Mouse (Mus musculus) liver, embryonic 16.5 days (tissue): ENCODE measurements around the gene Ube2n. TPM values are rescaled to one million over a fixed set of nuclear protein-coding genes. Genes with fewer than 3 reads are reported as not detected.

Source experiments
- ATAC-seq: fragments of 200-750 bp; cut with Nextera tagmentation; 2 replicates; pipeline ENCODE4 v1.8.0; 2017; ENCODE audit warnings: low read depth, mild to moderate bottlenecking, moderate number of reproducible peaks, moderate library complexity
- H3K27ac ChIP-seq: fragments of 300-500 bp; sonication (generic); 2 replicates; pipeline ENCODE4 v1.5.1; 2014; ENCODE audit warnings: mild to moderate bottlenecking, low read length
- H3K27me3 ChIP-seq: fragments of 300-500 bp; sonication (generic); 2 replicates; pipeline ENCODE4 v1.6.1; 2014; ENCODE audit warnings: low read depth, low read length, mixed read lengths; ENCODE audit not compliant: control insufficient read depth, insufficient read depth
- H3K36me3 ChIP-seq: fragments of 300-500 bp; sonication (generic); 2 replicates; pipeline ENCODE4 v1.6.1; 2014; ENCODE audit warnings: mild to moderate bottlenecking; ENCODE audit not compliant: control insufficient read depth, insufficient read depth
- H3K4me1 ChIP-seq: fragments of 300-500 bp; sonication (generic); 2 replicates; pipeline ENCODE4 v1.6.1; 2014; ENCODE audit warnings: low read depth, low read length, mixed read lengths; ENCODE audit not compliant: control insufficient read depth
- H3K4me2 ChIP-seq: fragments of 300-500 bp; sonication (generic); 2 replicates; pipeline ENCODE4 v1.6.1; 2014; ENCODE audit warnings: low read depth, low read length, mixed read lengths
- H3K4me3 ChIP-seq: fragments of 300-500 bp; sonication (generic); 2 replicates; pipeline ENCODE4 v1.5.1; 2014; ENCODE audit warnings: low read depth, mild to moderate bottlenecking, low read length
- H3K9ac ChIP-seq: fragments of 300-500 bp; sonication (generic); 2 replicates; pipeline ENCODE4 v1.6.1; 2014; ENCODE audit warnings: low read depth, low read length
- H3K9me3 ChIP-seq: fragments of 300-500 bp; sonication (generic); replicated peaks from 2 replicates; pipeline ENCODE4 v1.6.1; 2016; ENCODE audit warnings: low read length; ENCODE audit not compliant: control insufficient read depth
- WGBS: fragments of 180-500 bp; shearing (Covaris S2); extraction: QIAGEN DNeasy Blood & Tissue Kit; methylation state at CpG from one replicate; pipeline ENCODE4 v1.1.7; 2014; ENCODE audit not compliant: insufficient replicate concordance; 5-methylcytosine and 5-hydroxymethylcytosine counted together
- polyA plus RNA-seq: library from polyadenylated mRNA; unstranded; fragments of >200 nt; fragmentation: Nextera tagmentation; extraction: Ambion mirVana; gene quantifications from 2 replicates; pipeline ENCODE4 v1.2.1, GENCODE M21; 2015

Gene Ube2n
- polyA plus RNA-seq, 1 experiment from 2014 or later, result 103 TPM

DNA sequence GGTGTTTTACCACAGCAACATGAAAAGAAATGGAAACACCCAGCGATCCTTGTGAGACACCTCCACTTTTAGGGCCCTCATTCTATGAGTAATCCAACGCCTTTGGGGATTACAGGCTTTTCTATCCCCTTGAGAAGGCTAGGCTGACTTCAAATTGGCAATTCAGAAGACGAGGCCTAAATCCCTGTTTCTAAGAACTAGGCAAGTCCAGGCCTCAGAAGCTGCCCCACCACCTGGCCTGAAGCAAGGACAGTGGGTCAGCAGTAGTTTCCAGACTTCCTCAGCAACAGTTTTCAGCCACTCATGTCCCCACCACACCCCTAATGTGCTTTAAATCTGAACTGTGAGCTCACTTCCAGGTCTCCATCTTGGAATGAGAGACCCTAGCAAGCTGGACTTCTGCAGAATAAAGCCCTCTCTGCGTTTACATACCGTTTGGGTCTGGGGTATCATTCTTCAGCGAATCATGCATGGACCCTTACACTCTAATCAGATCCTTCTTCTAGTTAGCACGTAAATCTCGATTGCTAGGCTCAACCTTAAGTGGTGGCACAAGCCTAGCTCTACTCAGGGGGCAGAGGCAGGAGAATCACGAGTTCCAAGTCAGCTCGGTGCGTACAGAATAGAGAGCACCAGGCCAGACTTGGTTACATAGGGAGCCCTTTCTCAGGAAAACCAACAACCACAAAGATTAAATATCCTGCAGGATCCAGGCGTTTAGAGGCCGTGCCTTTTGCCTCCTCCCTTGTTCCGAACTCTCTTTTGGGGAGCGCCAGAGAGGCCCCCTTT is 983 bp upstream of the Ube2n start:
- H3K4me2 ChIP-seq, result peak overlapping the region; percentile 83
- peak overlapping the region; percentile 99 for H3K4me3 ChIP-seq
- no peaks in the 10 kb centered on the region for H3K27me3 ChIP-seq
- WGBS, result 32% methylated on average over 15 of the region's 15 CpGs
- ATAC-seq, result no peak
- no peaks in the 10 kb centered on the region for H3K9me3 ChIP-seq
- H3K27ac ChIP-seq, result peak overlapping the region; percentile 97
- peaks cover 17% of the 10 kb centered on the region for H3K4me1 ChIP-seq
- peak overlapping the region; percentile 98 for H3K9ac ChIP-seq
- no peaks in the 10 kb centered on the region for H3K36me3 ChIP-seq

DNA sequence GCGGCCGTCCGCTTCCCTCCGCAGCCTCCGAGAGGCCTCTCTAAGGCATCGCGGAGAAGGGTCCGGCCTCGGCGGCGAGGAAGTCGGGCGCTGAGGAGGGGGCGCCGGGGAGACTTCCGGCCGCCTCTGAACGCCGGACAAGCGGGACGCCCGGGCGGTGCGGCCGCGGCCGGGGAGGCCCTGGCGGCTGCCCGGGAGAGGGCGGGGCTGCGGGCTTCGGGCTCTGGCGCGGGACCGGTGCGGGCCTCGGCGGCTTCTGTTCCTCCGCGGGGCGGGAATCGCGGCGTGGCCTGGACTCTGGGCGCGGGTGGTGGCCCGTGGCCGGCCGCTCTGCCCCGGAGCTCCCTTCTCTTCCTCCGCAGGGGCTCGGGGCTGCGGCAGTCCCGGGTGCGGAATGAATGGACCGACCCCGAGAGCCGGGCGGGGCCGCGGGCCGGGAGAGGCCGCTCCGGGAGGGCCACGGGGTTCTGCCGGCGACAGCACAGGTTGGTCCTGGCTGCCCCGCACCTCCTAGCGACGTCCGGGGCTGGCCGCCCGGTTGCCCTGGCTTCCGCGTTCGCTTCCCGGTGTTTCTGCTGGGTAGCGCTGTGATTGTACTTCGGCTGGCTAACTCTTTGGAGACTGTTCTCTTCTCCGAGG is 467 bp downstream of the Ube2n start:
- WGBS, result under 1% methylated on average over 77 of the region's 80 CpGs
- ATAC-seq, result peak; percentile 48
- H3K4me3 ChIP-seq, result peak overlapping the region; percentile 99

DNA sequence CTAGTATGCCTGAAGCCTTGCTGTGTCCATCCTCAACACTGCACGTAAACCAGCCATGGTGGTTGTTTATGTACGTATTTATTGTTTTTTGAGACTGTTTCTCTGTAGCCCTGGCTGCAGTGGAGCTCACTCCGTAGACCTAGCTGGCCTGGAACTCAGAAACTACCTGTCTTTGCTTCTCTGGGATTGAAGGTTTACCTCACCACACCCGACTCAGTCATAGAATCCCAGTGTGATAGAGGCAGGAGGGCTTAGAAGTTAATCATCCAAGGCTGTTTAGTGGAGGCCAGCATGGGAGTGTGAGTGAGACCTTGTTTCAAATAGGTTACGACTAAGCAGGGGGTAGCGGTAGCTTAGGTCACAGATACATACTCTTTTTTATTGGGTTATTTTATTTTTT is 2.7 kb downstream of the Ube2n start:
- ATAC-seq, result no peak
- peaks cover 17% of the 10 kb centered on the region for H3K4me1 ChIP-seq
- H3K27ac ChIP-seq, result no peak overlapping the region
- no peaks in the 10 kb centered on the region for H3K27me3 ChIP-seq
- no peaks in the 10 kb centered on the region for H3K9me3 ChIP-seq
- WGBS, result 82% methylated on average over 6 of the region's 6 CpGs
- no peaks in the 10 kb centered on the region for H3K36me3 ChIP-seq
- 0 out of 2 replicates have a peak overlapping the region, but pooled peaks have one; percentile 18 for H3K9ac ChIP-seq
- H3K4me2 ChIP-seq, result no peak overlapping the region
- no peak overlapping the region for H3K4me3 ChIP-seq

More for the DNA sequence above, 467 bp downstream of the Ube2n start:
- Histone ChIP-seq H3K4me1 (peaks cover 17% of the 10 kb centered on the region), H3K9ac (peak overlapping the region; percentile 98), H3K36me3 (no peaks in the 10 kb centered on the region), H3K9me3 (no peaks in the 10 kb centered on the region), H3K4me2 (peak overlapping the region; percentile 83), H3K27ac (peak overlapping the region; percentile 97), H3K27me3 (no peaks in the 10 kb centered on the region)

DNA sequence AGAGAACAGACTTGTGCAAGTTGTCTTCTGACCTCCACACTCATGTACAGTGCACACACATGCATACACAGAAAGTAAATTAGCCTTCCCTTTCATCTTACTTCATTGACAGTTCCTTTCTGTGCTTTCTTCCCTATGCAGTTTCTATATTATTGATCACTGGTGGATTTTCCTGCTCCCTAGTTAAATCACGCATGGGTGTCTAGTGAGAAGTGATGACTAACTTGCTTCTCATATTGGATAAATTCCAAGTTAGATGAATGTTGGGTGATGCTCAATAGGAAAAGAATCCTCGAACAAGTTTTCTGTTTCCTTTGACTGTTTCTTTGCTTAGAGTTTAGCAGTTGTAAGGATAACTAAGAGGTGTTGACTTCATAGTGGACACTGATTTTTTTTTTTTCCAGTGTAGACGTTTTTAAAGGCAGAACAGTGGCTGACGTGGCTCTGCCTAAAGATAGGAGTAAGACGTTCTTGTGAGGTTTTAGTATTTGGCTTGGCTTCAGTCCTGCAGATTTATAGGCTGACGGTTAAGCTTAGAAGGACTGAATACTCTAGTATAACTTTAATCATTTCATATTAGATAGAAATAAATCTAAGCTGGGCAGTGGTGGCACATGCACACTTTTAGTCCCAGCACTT is 10.2 kb downstream of the Ube2n start:
- H3K36me3 ChIP-seq, result no peaks in the 10 kb centered on the region
- H3K27me3 ChIP-seq, result no peaks in the 10 kb centered on the region
- H3K4me3 ChIP-seq, result no peak overlapping the region
- no peaks in the 10 kb centered on the region for H3K9me3 ChIP-seq
- peaks cover 12% of the 10 kb centered on the region for H3K4me1 ChIP-seq
- WGBS, result 62% methylated on average over 6 of the region's 6 CpGs
- no peak overlapping the region for H3K27ac ChIP-seq
- no peak for ATAC-seq
- no peak overlapping the region for H3K9ac ChIP-seq
- H3K4me2 ChIP-seq, result no peak overlapping the region

DNA sequence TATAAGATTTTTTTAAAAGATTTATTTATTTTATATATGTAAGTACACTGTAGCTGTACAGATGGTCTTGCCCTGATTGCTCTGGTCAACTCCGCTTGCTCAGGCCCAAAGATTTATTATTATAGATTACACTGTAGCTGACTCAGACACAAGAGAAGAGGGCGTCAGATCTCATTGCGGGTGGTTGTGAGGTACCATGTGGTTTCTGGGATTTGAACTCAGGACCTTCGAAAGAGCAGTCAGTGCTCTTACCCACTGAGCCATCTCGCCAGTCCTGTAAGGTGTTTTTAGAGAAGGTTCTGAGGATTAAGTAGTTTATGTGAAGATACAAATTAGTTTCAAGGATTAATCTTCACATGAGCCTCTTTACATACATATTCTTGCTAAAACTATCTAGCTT is 10.9 kb downstream of the Ube2n start:
- 75% methylated on average over 5 of the region's 5 CpGs for WGBS
- Histone ChIP-seq H3K4me1 (peaks cover 12% of the 10 kb centered on the region), H3K9ac (no peak overlapping the region), H3K4me3 (no peak overlapping the region), H3K27me3 (no peaks in the 10 kb centered on the region), H3K36me3 (no peaks in the 10 kb centered on the region), H3K9me3 (no peaks in the 10 kb centered on the region), H3K27ac (no peak overlapping the region), H3K4me2 (no peak overlapping the region)
- no peak for ATAC-seq

DNA sequence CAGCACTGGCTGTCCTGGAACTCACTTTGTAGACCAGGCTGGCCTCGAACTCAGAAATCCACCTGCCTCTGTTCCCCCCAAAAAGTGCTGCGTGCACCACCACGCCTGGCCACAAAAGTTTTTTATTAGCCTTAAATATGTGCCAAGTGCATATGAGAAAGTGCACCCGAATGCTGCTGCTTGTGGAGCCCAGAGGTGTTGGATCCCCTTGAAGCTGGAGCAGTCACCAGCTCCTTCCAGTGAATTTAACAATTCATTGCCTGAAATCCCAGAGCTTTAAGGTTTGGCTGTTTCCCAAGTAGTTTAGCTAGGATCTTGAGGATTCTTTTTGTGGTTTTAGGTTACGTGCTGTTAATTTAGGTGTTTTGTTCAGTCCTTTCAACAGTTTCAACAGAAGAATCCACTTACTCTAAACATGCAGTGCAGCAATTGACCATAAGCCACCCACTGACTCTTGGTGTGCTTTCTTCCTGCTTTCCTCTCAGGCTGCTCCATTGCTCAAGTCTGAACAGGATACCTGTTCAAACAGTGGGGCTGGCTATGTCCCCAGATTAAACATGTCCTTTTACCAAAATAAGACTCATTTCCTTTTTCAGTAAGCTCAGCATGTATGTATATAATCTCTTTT is 11.7 kb downstream of the Ube2n start:
- H3K9me3 ChIP-seq, result no peaks in the 10 kb centered on the region
- no peak overlapping the region for H3K4me2 ChIP-seq
- no peak overlapping the region for H3K9ac ChIP-seq
- no peaks in the 10 kb centered on the region for H3K36me3 ChIP-seq
- no peak for ATAC-seq
- no peaks in the 10 kb centered on the region for H3K27me3 ChIP-seq
- H3K27ac ChIP-seq, result no peak overlapping the region
- H3K4me1 ChIP-seq, result peaks cover 12% of the 10 kb centered on the region
- no peak overlapping the region for H3K4me3 ChIP-seq
- WGBS, result 73% methylated on average over 5 of the region's 5 CpGs

DNA sequence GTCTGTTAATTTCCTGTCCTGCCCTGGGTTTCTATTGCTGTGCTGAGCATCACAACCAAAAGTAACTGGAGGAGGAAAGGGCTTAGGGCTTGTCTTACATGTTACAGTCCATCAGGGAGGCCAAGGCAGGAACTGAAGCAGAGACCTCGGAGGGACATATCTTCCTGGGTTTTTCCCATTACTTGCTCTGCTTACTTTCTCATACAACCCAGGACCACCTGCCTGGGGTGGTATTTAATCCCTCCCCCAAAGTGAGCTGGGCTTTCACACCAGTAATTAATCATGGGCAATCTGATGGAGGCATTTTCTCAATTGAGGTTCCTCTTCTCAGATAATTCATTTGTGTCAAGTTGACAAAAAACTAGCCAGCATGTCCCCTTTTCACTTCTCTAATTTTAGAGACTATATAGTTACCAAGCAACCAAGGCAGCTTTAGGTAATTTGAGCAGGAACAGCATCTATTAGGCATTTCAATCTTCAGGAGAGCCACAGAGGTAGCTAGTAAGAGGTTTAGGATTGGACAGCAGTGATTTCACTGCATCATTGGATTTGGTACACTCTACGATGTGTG is 15.7 kb downstream of the Ube2n start:
- ATAC-seq, result no peak
- no peak overlapping the region for H3K9ac ChIP-seq
- no peak overlapping the region for H3K4me3 ChIP-seq
- peaks cover 20% of the 10 kb centered on the region for H3K4me1 ChIP-seq
- H3K9me3 ChIP-seq, result no peaks in the 10 kb centered on the region
- WGBS, result 78% methylated on average over 2 of the region's 2 CpGs
- no peaks in the 10 kb centered on the region for H3K27me3 ChIP-seq
- H3K27ac ChIP-seq, result no peak overlapping the region
- no peaks in the 10 kb centered on the region for H3K36me3 ChIP-seq
- no peak overlapping the region for H3K4me2 ChIP-seq

DNA sequence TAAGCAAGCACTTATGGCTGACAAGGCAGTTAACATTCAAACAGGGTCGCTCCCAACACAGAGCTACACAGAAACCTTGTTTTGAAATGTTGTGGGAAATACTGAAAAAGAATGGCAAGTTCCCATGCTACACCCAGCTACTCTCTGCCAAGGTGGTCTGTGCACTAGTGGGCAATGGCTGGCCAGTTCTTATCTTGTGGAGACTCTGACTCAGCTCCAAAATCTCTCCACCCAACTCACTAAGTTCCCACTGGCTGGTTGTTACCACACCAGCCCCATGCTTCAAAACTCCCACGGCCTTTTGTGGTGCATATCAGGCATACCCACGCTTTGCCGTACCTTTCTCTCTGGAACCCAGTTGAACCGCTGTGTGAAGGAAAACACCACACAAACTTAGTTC is 18.0 kb downstream of the Ube2n start:
- Histone ChIP-seq H3K36me3 (no peaks in the 10 kb centered on the region), H3K4me1 (peaks cover 21% of the 10 kb centered on the region), H3K9me3 (no peaks in the 10 kb centered on the region), H3K9ac (no peak overlapping the region), H3K27ac (no peak overlapping the region), H3K4me2 (no peak overlapping the region), H3K27me3 (no peaks in the 10 kb centered on the region), H3K4me3 (no peak overlapping the region)
- ATAC-seq, result no peak
- WGBS, result 60% methylated on average over 5 of the region's 5 CpGs
